In the genomic region with DNA sequence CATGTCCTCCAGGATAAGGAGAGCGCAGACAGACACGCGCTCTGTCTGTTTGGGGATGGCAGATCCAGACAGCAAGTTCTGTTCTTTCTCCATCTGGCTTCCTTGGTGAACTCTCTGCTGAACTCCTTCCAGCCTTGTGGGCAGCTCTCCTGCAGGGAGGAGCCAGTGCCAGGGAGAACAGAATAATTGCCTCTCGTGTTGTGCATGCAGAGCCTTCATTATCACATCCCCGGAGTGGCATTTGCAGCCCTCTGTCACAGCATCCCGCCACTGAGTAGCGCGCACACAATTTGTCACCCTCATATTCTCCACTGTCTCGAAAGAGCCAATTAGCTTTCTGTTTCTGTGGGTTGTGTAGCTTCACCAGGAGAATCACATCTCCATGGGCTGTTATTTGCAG, we compare ENCODE assay signal across 11 mouse cellular contexts. TPM values are rescaled to one million over a fixed set of nuclear protein-coding genes. Genes with fewer than 3 reads are reported as not detected.
DNase-seq lines count a peak whose midpoint lies in the region; ATAC-seq and TF ChIP-seq lines count a peak whose summit lies in the region.
"Had no signal": no experiment of that assay in that cellular context is flagged by ENCODE, and none has a peak within 500 bp of the region (broad histone marks: within the 10 kb centered on the region; RNA-seq: fewer than 3 reads in every experiment).

No protein-coding gene starts in this region.

- WGBS in forebrain, embryonic 14.5 days: 25% methylated on average over 9 of the region's 9 CpGs
- 39% methylated on average over 9 of the region's 9 CpGs for WGBS in neural tube, embryonic 14.5 days
- WGBS in liver, postnatal 0 days (ENCODE audit: insufficient replicate concordance): 77% methylated on average over 9 of the region's 9 CpGs
- 77% methylated on average over 9 of the region's 9 CpGs for WGBS in kidney, embryonic 15.5 days

- H3K27me3 ChIP-seq in forebrain, embryonic 14.5 days (replicated peaks; ENCODE audit: control insufficient read depth, insufficient read depth, low read length): no peaks in the 10 kb centered on the region
- H3K27me3 ChIP-seq in neural tube, embryonic 14.5 days (ENCODE audit: control insufficient read depth, insufficient read depth, low read length): no peaks in the 10 kb centered on the region
- no peaks in the 10 kb centered on the region for H3K27me3 ChIP-seq in liver, postnatal 0 days (ENCODE audit: insufficient read depth, low read length)
- peaks cover 4% of the 10 kb centered on the region for H3K27me3 ChIP-seq in kidney, embryonic 15.5 days

- DNase-seq in cerebellum, adult 11 months: peak; percentile 86
- peak; percentile 86 for DNase-seq in forebrain, embryonic 14.5 days (ENCODE audit: low spot score)
- DNase-seq in layer of hippocampus, adult 9-10 months (ENCODE audit: low spot score): peak; percentile 53
- no peak for DNase-seq in thymus, postnatal 14 days
- no peak for DNase-seq in liver, postnatal 0 days
- DNase-seq in lung, postnatal 25 days (ENCODE audit: low spot score): no peak
- DNase-seq: heart, adult 2 months; kidney, postnatal 36 days had no signal

- peaks cover 14% of the 10 kb centered on the region; the same call in 1 of the 2 replicates for H3K4me1 ChIP-seq in forebrain, embryonic 14.5 days (ENCODE audit: control insufficient read depth, insufficient read depth, low read length)
- peaks cover 12% of the 10 kb centered on the region for H3K4me1 ChIP-seq in neural tube, embryonic 14.5 days (ENCODE audit: control insufficient read depth, insufficient read depth, low read length)
- peaks cover 11% of the 10 kb centered on the region for H3K4me1 ChIP-seq in liver, postnatal 0 days (ENCODE audit: insufficient read depth)
- peaks cover 20% of the 10 kb centered on the region for H3K4me1 ChIP-seq in kidney, embryonic 15.5 days

- peak; percentile 90 for ATAC-seq in forebrain, embryonic 14.5 days
- ATAC-seq in neural tube, embryonic 14.5 days (ENCODE audit: low read depth): peak; percentile 63
- no peak for ATAC-seq in liver, postnatal 0 days
- ATAC-seq in kidney, embryonic 15.5 days (replicated peaks; ENCODE audit: low FRiP score): no peak
- ATAC-seq: lung, postnatal 0 days had no signal

- TF ChIP-seq CTCF in liver, postnatal 0 days (IDR thresholded peaks at IDR 0.05; ENCODE audit: low read depth): no peak

- no peaks in the 10 kb centered on the region for H3K36me3 ChIP-seq in forebrain, embryonic 14.5 days (ENCODE audit: control insufficient read depth, insufficient read depth, low read length)
- no peaks in the 10 kb centered on the region for H3K36me3 ChIP-seq in neural tube, embryonic 14.5 days (ENCODE audit: control insufficient read depth, insufficient read depth, low read length)
- H3K36me3 ChIP-seq in liver, postnatal 0 days (replicated peaks; ENCODE audit: insufficient read depth, low read length): no peaks in the 10 kb centered on the region
- no peaks in the 10 kb centered on the region for H3K36me3 ChIP-seq in kidney, embryonic 15.5 days

- H3K9me3 ChIP-seq in forebrain, embryonic 14.5 days (replicated peaks; ENCODE audit: control insufficient read depth, low read length): no peaks in the 10 kb centered on the region
- H3K9me3 ChIP-seq in neural tube, embryonic 14.5 days (ENCODE audit: control insufficient read depth, low read length): no peaks in the 10 kb centered on the region
- no peaks in the 10 kb centered on the region for H3K9me3 ChIP-seq in liver, postnatal 0 days (ENCODE audit: low read length)
- no peaks in the 10 kb centered on the region for H3K9me3 ChIP-seq in kidney, embryonic 15.5 days (replicated peaks)

- H3K27ac ChIP-seq in forebrain, embryonic 14.5 days (ENCODE audit: low read depth, low read length): peak overlapping the region; percentile 15; the same call in 1 of the 2 replicates
- H3K27ac ChIP-seq in neural tube, embryonic 14.5 days (ENCODE audit: low read depth, low read length): peak overlapping the region; percentile 46
- no peak overlapping the region for H3K27ac ChIP-seq in liver, postnatal 0 days (ENCODE audit: low read depth)
- no peak overlapping the region for H3K27ac ChIP-seq in kidney, embryonic 15.5 days
- H3K27ac ChIP-seq: heart, adult 2 months had no signal

- H3K4me2 ChIP-seq in forebrain, embryonic 14.5 days (ENCODE audit: low read length): no peak overlapping the region
- no peak overlapping the region for H3K4me2 ChIP-seq in neural tube, embryonic 14.5 days (ENCODE audit: low read depth, low read length)
- no peak overlapping the region for H3K4me2 ChIP-seq in liver, postnatal 0 days (ENCODE audit: low read depth, low read length)
- H3K4me2 ChIP-seq in kidney, embryonic 15.5 days: no peak overlapping the region

- TF ChIP-seq EP300 in liver, postnatal 0 days (IDR thresholded peaks at IDR 0.05; ENCODE audit: low read depth): no peak

- no peak overlapping the region for H3K9ac ChIP-seq in forebrain, embryonic 14.5 days (ENCODE audit: low read length)
- H3K9ac ChIP-seq in neural tube, embryonic 14.5 days (replicated peaks; ENCODE audit: low read depth, low read length): no peak overlapping the region
- no peak overlapping the region for H3K9ac ChIP-seq in liver, postnatal 0 days (replicated peaks)
- no peak overlapping the region for H3K9ac ChIP-seq in kidney, embryonic 15.5 days

- no peak overlapping the region for H3K4me3 ChIP-seq in forebrain, embryonic 14.5 days (ENCODE audit: low read depth, low read length)
- H3K4me3 ChIP-seq in neural tube, embryonic 14.5 days (ENCODE audit: low read depth, low read length): no peak overlapping the region
- H3K4me3 ChIP-seq in liver, postnatal 0 days (ENCODE audit: low read depth, low read length): no peak overlapping the region
- H3K4me3 ChIP-seq in kidney, embryonic 15.5 days (replicated peaks): no peak overlapping the region
- H3K4me3 ChIP-seq: heart, adult 2 months had no signal

RNA-seq across cellular contexts. Expression of a gene that starts 40.0 kb away (rescaled TPM):
- 41.5 and 44.5 TPM in 2 replicates for polyA plus RNA-seq in forebrain, embryonic 14.5 days (2014; fragmentation: Nextera tagmentation; extraction: Ambion mirVana)
- 34.6 and 40.2 TPM in 2 replicates for polyA plus RNA-seq in neural tube, embryonic 14.5 days (2014; fragmentation: Nextera tagmentation; extraction: Ambion mirVana)
- 18.9 and 21.7 TPM in 2 replicates for polyA plus RNA-seq in liver, postnatal 0 days (2015; fragmentation: Nextera tagmentation; extraction: Ambion mirVana)
- polyA plus RNA-seq in kidney, embryonic 15.5 days (2015; fragmentation: Nextera tagmentation; extraction: Ambion mirVana): 40.6 and 45.1 TPM in 2 replicates

RNA-seq across cellular contexts. Expression of a gene that starts 58.8 kb away (rescaled TPM):
- 7.2 TPM in 1 of 2 replicates, not detected in the other for polyA plus RNA-seq in forebrain, embryonic 14.5 days (2014; fragmentation: Nextera tagmentation; extraction: Ambion mirVana)
- polyA plus RNA-seq in neural tube, embryonic 14.5 days (2014; fragmentation: Nextera tagmentation; extraction: Ambion mirVana): 8.7 TPM in 1 of 2 replicates, not detected in the other
- not detected in 2 replicates for polyA plus RNA-seq in liver, postnatal 0 days (2015; fragmentation: Nextera tagmentation; extraction: Ambion mirVana)
- not detected in 2 replicates for polyA plus RNA-seq in kidney, embryonic 15.5 days (2015; fragmentation: Nextera tagmentation; extraction: Ambion mirVana)
- polyA plus RNA-seq: heart, adult 2 months; lung, postnatal 0 days had no signal

Comparison
In these comparisons a context has a peak if more than half of its experiments do, and no peak if none do; other contexts are left out.
1. DNase-seq: peak in cerebellum, adult 11 months (single experiment), forebrain, embryonic 14.5 days (single experiment) and layer of hippocampus, adult 9-10 months (single experiment); none in thymus, postnatal 14 days (single experiment), liver, postnatal 0 days (single experiment) and lung, postnatal 25 days (single experiment).
2. ATAC-seq: peak in forebrain, embryonic 14.5 days (single experiment) and neural tube, embryonic 14.5 days (single experiment); none in liver, postnatal 0 days (single experiment) and kidney, embryonic 15.5 days (single experiment).
3. H3K27ac ChIP-seq: peak in forebrain, embryonic 14.5 days (single experiment) and neural tube, embryonic 14.5 days (single experiment); none in liver, postnatal 0 days (single experiment) and kidney, embryonic 15.5 days (single experiment).